In genomic region chr2:90848331-90848730, GRCm38 (mm10) we compare ENCODE assay signal across 9 mouse cellular contexts. TPM values are rescaled to one million over a fixed set of nuclear protein-coding genes. Genes with fewer than 3 reads are reported as not detected.
DNase-seq lines count a peak whose midpoint lies in the region; ATAC-seq and TF ChIP-seq lines count a peak whose summit lies in the region.
"Had no signal": no experiment of that assay in that cellular context is flagged by ENCODE, and none has a peak within 500 bp of the region (broad histone marks: within the 10 kb centered on the region; RNA-seq: fewer than 3 reads in every experiment).

No protein-coding gene starts in this region.

- DNase-seq in kidney, adult 2 months = no peak
- no peak for DNase-seq in forebrain, embryonic 11.5 days (ENCODE audit: low spot score)
- no peak for DNase-seq in frontal cortex, adult 2 months (ENCODE audit: extremely low spot score in 1 of 2, low spot score in 1 of 2)
- no peak for DNase-seq in left cerebral cortex, postnatal 25 days (ENCODE audit: low spot score in 2 of 2)

- peak overlapping the region; percentile 66 for H3K4me2 ChIP-seq in kidney, embryonic 16.5 days (replicated peaks; ENCODE audit: low read depth, low read length)
- peak overlapping the region; percentile 66 for H3K4me2 ChIP-seq in forebrain, embryonic 11.5 days (ENCODE audit: low read depth, low read length, severe bottlenecking)
- peak overlapping the region; percentile 68 for H3K4me2 ChIP-seq in limb, embryonic 12.5 days
- peak overlapping the region; percentile 60 for H3K4me2 ChIP-seq in neural tube, embryonic 13.5 days

- no peak for TF ChIP-seq CTCF in kidney, adult 2 months (conservative IDR thresholded peaks at IDR 0.05; ENCODE audit: insufficient read depth, insufficient read length, low read depth, low read length)

- H3K9ac ChIP-seq in kidney, embryonic 16.5 days (replicated peaks; ENCODE audit: low read length) = no peak overlapping the region
- H3K9ac ChIP-seq in forebrain, embryonic 11.5 days (ENCODE audit: low read length) = peak overlapping the region; percentile 73
- no peak overlapping the region; the same call in 1 of the 2 replicates for H3K9ac ChIP-seq in limb, embryonic 12.5 days (replicated peaks)
- peak overlapping the region; percentile 85 for H3K9ac ChIP-seq in neural tube, embryonic 13.5 days

- intact Hi-C loops in left cerebral cortex, postnatal 25 days (cut with DNase I) = no loop called here

- ATAC-seq in kidney, embryonic 16.5 days (ENCODE audit: low FRiP score, low TSS enrichment) = no peak
- ATAC-seq in forebrain, embryonic 11.5 days (replicated peaks; ENCODE audit: low FRiP score) = no peak
- ATAC-seq in limb, embryonic 12.5 days (ENCODE audit: insufficient number of reproducible peaks, insufficient read depth, low FRiP score, low TSS enrichment, low read depth) = no peak
- ATAC-seq in neural tube, embryonic 13.5 days (ENCODE audit: low read depth) = no peak
- ATAC-seq in granulocyte monocyte progenitor cell, adult 5-6 weeks (replicated peaks; ENCODE audit: poor library complexity, severe bottlenecking) = no peak
- ATAC-seq: Patski had no signal

- H3K4me3 ChIP-seq in kidney, embryonic 16.5 days (ENCODE audit: low read length) = peak overlapping the region; percentile 97
- H3K4me3 ChIP-seq in kidney, adult 2 months (ENCODE audit: insufficient read depth, low read depth, low read length) = no peak overlapping the region
- H3K4me3 ChIP-seq in forebrain, embryonic 11.5 days (ENCODE audit: low read depth, low read length) = peak overlapping the region; percentile 63
- peak overlapping the region; percentile 71 for H3K4me3 ChIP-seq in limb, embryonic 12.5 days (replicated peaks)
- H3K4me3 ChIP-seq in neural tube, embryonic 13.5 days = peak overlapping the region; percentile 81

- peaks cover 28% of the 10 kb centered on the region for H3K36me3 ChIP-seq in kidney, embryonic 16.5 days (ENCODE audit: insufficient read depth, low read length)
- peaks cover 3% of the 10 kb centered on the region for H3K36me3 ChIP-seq in kidney, adult 2 months (ENCODE audit: control insufficient read depth, insufficient read depth, low read length)
- H3K36me3 ChIP-seq in forebrain, embryonic 11.5 days (ENCODE audit: control insufficient read depth, insufficient read depth, low read length) = peaks cover 4% of the 10 kb centered on the region; the same call in 1 of the 2 replicates
- H3K36me3 ChIP-seq in limb, embryonic 12.5 days = peaks cover 37% of the 10 kb centered on the region
- H3K36me3 ChIP-seq in neural tube, embryonic 13.5 days = peaks cover 33% of the 10 kb centered on the region

- no peaks in the 10 kb centered on the region for H3K9me3 ChIP-seq in kidney, embryonic 16.5 days (ENCODE audit: low read length)
- H3K9me3 ChIP-seq in forebrain, embryonic 11.5 days (ENCODE audit: control insufficient read depth, low read length) = no peaks in the 10 kb centered on the region
- no peaks in the 10 kb centered on the region for H3K9me3 ChIP-seq in limb, embryonic 12.5 days
- H3K9me3 ChIP-seq in neural tube, embryonic 13.5 days = no peaks in the 10 kb centered on the region

- peaks cover 10% of the 10 kb centered on the region for H3K4me1 ChIP-seq in kidney, embryonic 16.5 days (ENCODE audit: insufficient read depth, low read length)
- H3K4me1 ChIP-seq in kidney, adult 2 months (ENCODE audit: control insufficient read depth, insufficient read depth, low read length) = peaks cover 9% of the 10 kb centered on the region
- H3K4me1 ChIP-seq in forebrain, embryonic 11.5 days (replicated peaks; ENCODE audit: control insufficient read depth, insufficient read depth, low read length) = no peaks in the 10 kb centered on the region
- H3K4me1 ChIP-seq in limb, embryonic 12.5 days (replicated peaks) = peaks cover 8% of the 10 kb centered on the region; the same call in 1 of the 2 replicates
- H3K4me1 ChIP-seq in neural tube, embryonic 13.5 days (replicated peaks) = peaks cover 34% of the 10 kb centered on the region

- no peak overlapping the region for H3K27ac ChIP-seq in kidney, embryonic 16.5 days (ENCODE audit: low read length)
- no peak overlapping the region for H3K27ac ChIP-seq in kidney, adult 2 months (ENCODE audit: insufficient read depth, low read depth, low read length)
- no peak overlapping the region for H3K27ac ChIP-seq in forebrain, embryonic 11.5 days (ENCODE audit: low read depth, low read length)
- no peak overlapping the region for H3K27ac ChIP-seq in limb, embryonic 12.5 days
- peak overlapping the region; percentile 93 for H3K27ac ChIP-seq in neural tube, embryonic 13.5 days (replicated peaks)

- H3K27me3 ChIP-seq in kidney, embryonic 16.5 days (ENCODE audit: insufficient read depth, low read length) = no peaks in the 10 kb centered on the region
- H3K27me3 ChIP-seq in kidney, adult 2 months (replicated peaks; ENCODE audit: control insufficient read depth, insufficient read depth, low read length) = no peaks in the 10 kb centered on the region
- H3K27me3 ChIP-seq in forebrain, embryonic 11.5 days (ENCODE audit: control insufficient read depth, insufficient read depth, low read length) = no peaks in the 10 kb centered on the region
- no peaks in the 10 kb centered on the region for H3K27me3 ChIP-seq in limb, embryonic 12.5 days
- no peaks in the 10 kb centered on the region for H3K27me3 ChIP-seq in neural tube, embryonic 13.5 days
- H3K27me3 ChIP-seq: Patski had no signal

- no peak for TF ChIP-seq POLR2A in kidney, adult 2 months (IDR thresholded peaks at IDR 0.05; ENCODE audit: low read depth, low read length)

- 88% methylated on average over 5 of the region's 5 CpGs for WGBS in kidney, embryonic 16.5 days
- WGBS in kidney, adult 2 months = 93% methylated on average over 5 of the region's 5 CpGs
- whole genome bisulfite sequencing in forebrain, embryonic 11.5 days = 95% methylated on average over 5 of the region's 5 CpGs
- 93% methylated on average over 5 of the region's 5 CpGs for WGBS in limb, embryonic 12.5 days
- 91% methylated on average over 5 of the region's 5 CpGs for WGBS in neural tube, embryonic 13.5 days

RNA-seq across cellular contexts. Expression of gene Mtch2, which starts 1.4 kb away (rescaled TPM):
- polyA plus RNA-seq in kidney, embryonic 16.5 days (2015; fragmentation: Nextera tagmentation; extraction: Ambion mirVana) = 240 and 244 TPM in 2 replicates
- polyA plus RNA-seq in kidney, adult 2 months (2012; rRNA removed) = 109 and 144 TPM in 2 replicates
- polyA plus RNA-seq in forebrain, embryonic 11.5 days (2014; fragmentation: Nextera tagmentation; extraction: Ambion mirVana) = 247 and 256 TPM in 2 replicates
- 184 and 195 TPM in 2 replicates for polyA plus RNA-seq in limb, embryonic 12.5 days (2016; fragmentation: Nextera tagmentation; extraction: Ambion mirVana)
- 257 and 263 TPM in 2 replicates for polyA plus RNA-seq in neural tube, embryonic 13.5 days (2015; fragmentation: Nextera tagmentation; extraction: Ambion mirVana)
- 137 and 149 TPM in 2 replicates for polyA plus RNA-seq in frontal cortex, adult 2 months (2012; rRNA removed)
- total RNA-seq in left cerebral cortex, postnatal 25 days (2021) = 100 to 1,000 TPM; 114 to 123 TPM
- 152 and 169 TPM in 2 replicates for total RNA-seq in granulocyte monocyte progenitor cell, adult 5-6 weeks (2014; fragmentation: Nextera tagmentation)
- total RNA-seq in granulocyte monocyte progenitor cell, adult 5-6 weeks (2017) = 206 and 241 TPM in 2 replicates

RNA-seq across cellular contexts. Expression of gene C1qtnf4, which starts 37.3 kb away (rescaled TPM):
- 6.5 and 7.0 TPM in 2 replicates for polyA plus RNA-seq in kidney, embryonic 16.5 days (2015; fragmentation: Nextera tagmentation; extraction: Ambion mirVana)
- polyA plus RNA-seq in kidney, adult 2 months (2012; rRNA removed) = 9.9 and 11.1 TPM in 2 replicates
- 11.3 and 15.6 TPM in 2 replicates for polyA plus RNA-seq in forebrain, embryonic 11.5 days (2014; fragmentation: Nextera tagmentation; extraction: Ambion mirVana)
- polyA plus RNA-seq in limb, embryonic 12.5 days (2016; fragmentation: Nextera tagmentation; extraction: Ambion mirVana) = 20.6 and 20.9 TPM in 2 replicates
- polyA plus RNA-seq in neural tube, embryonic 13.5 days (2015; fragmentation: Nextera tagmentation; extraction: Ambion mirVana) = 94.0 and 113 TPM in 2 replicates
- 443 and 446 TPM in 2 replicates for polyA plus RNA-seq in frontal cortex, adult 2 months (2012; rRNA removed)
- total RNA-seq in left cerebral cortex, postnatal 25 days (2021) = 100 to 1,000 TPM; 274 to 275 TPM
- total RNA-seq in granulocyte monocyte progenitor cell, adult 5-6 weeks (2014; fragmentation: Nextera tagmentation) = not detected in 2 replicates
- total RNA-seq in granulocyte monocyte progenitor cell, adult 5-6 weeks (2017) = not detected in 2 replicates

RNA-seq across cellular contexts. Expression of gene Kbtbd4, which starts 56.2 kb away (rescaled TPM):
- 46.8 and 50.2 TPM in 2 replicates for polyA plus RNA-seq in kidney, embryonic 16.5 days (2015; fragmentation: Nextera tagmentation; extraction: Ambion mirVana)
- polyA plus RNA-seq in kidney, adult 2 months (2012; rRNA removed) = 18.8 and 19.0 TPM in 2 replicates
- polyA plus RNA-seq in forebrain, embryonic 11.5 days (2014; fragmentation: Nextera tagmentation; extraction: Ambion mirVana) = 48.0 and 56.0 TPM in 2 replicates
- 52.0 and 53.4 TPM in 2 replicates for polyA plus RNA-seq in limb, embryonic 12.5 days (2016; fragmentation: Nextera tagmentation; extraction: Ambion mirVana)
- polyA plus RNA-seq in neural tube, embryonic 13.5 days (2015; fragmentation: Nextera tagmentation; extraction: Ambion mirVana) = 51.2 and 51.6 TPM in 2 replicates
- 24.5 and 28.2 TPM in 2 replicates for polyA plus RNA-seq in frontal cortex, adult 2 months (2012; rRNA removed)
- 10 to 100 TPM; 40.1 to 43.1 TPM for total RNA-seq in left cerebral cortex, postnatal 25 days (2021)
- total RNA-seq in granulocyte monocyte progenitor cell, adult 5-6 weeks (2014; fragmentation: Nextera tagmentation) = 14.4 and 16.4 TPM in 2 replicates
- total RNA-seq in granulocyte monocyte progenitor cell, adult 5-6 weeks (2017) = 18.1 and 26.1 TPM in 2 replicates

RNA-seq across cellular contexts. Expression of gene Ndufs3, which starts 56.3 kb away (rescaled TPM):
- polyA plus RNA-seq in kidney, embryonic 16.5 days (2015; fragmentation: Nextera tagmentation; extraction: Ambion mirVana) = 246 and 251 TPM in 2 replicates
- polyA plus RNA-seq in kidney, adult 2 months (2012; rRNA removed) = 344 and 416 TPM in 2 replicates
- polyA plus RNA-seq in forebrain, embryonic 11.5 days (2014; fragmentation: Nextera tagmentation; extraction: Ambion mirVana) = 190 and 204 TPM in 2 replicates
- 207 and 212 TPM in 2 replicates for polyA plus RNA-seq in limb, embryonic 12.5 days (2016; fragmentation: Nextera tagmentation; extraction: Ambion mirVana)
- polyA plus RNA-seq in neural tube, embryonic 13.5 days (2015; fragmentation: Nextera tagmentation; extraction: Ambion mirVana) = 211 and 216 TPM in 2 replicates
- polyA plus RNA-seq in frontal cortex, adult 2 months (2012; rRNA removed) = 216 and 222 TPM in 2 replicates
- 100 to 1,000 TPM; 234 to 246 TPM for total RNA-seq in left cerebral cortex, postnatal 25 days (2021)
- 159 TPM in 2 replicates for total RNA-seq in granulocyte monocyte progenitor cell, adult 5-6 weeks (2014; fragmentation: Nextera tagmentation)
- 93.2 and 128 TPM in 2 replicates for total RNA-seq in granulocyte monocyte progenitor cell, adult 5-6 weeks (2017)

Comparison
In these comparisons a context has a peak if more than half of its experiments do, and no peak if none do; other contexts are left out.
1. H3K9ac ChIP-seq: peak in forebrain, embryonic 11.5 days (single experiment) and neural tube, embryonic 13.5 days (single experiment); none in kidney, embryonic 16.5 days (single experiment) and limb, embryonic 12.5 days (single experiment).
2. Peak in every context shown above with its lines, with median percentiles within 50 percentile points of each other: H3K4me2 ChIP-seq.